Mouse (Mus musculus) lung, embryonic 15.5 days (tissue): Measurements from ENCODE around the gene Itsn1. TPM values are rescaled to one million over a fixed set of nuclear protein-coding genes. Genes with fewer than 3 reads are reported as not detected.
A peak's percentile ranks its signal among the peaks of the same experiment; 100 is the strongest.

Experiments used
- ATAC-seq: fragments of 200-750 bp; cut with Nextera tagmentation; 2 replicates; pipeline ENCODE4 v1.8.0; 2017; ENCODE audit warnings: moderate number of reproducible peaks, borderline replicate concordance; ENCODE audit not compliant: low FRiP score, low TSS enrichment; ENCODE audit errors: extremely low read depth
- H3K27ac ChIP-seq: fragments of 300-500 bp; sonication (generic); 2 replicates; pipeline ENCODE4 v1.5.1; 2015; ENCODE audit warnings: moderate library complexity, mild to moderate bottlenecking, inconsistent platforms
- H3K27me3 ChIP-seq: fragments of 300-500 bp; sonication (generic); 2 replicates; pipeline ENCODE4 v1.6.1; 2015; ENCODE audit warnings: inconsistent platforms
- H3K36me3 ChIP-seq: fragments of 300-500 bp; sonication (generic); 2 replicates; pipeline ENCODE4 v1.6.1; 2015; ENCODE audit warnings: inconsistent platforms
- H3K4me1 ChIP-seq: fragments of 300-500 bp; sonication (generic); 2 replicates; pipeline ENCODE4 v1.6.1; 2015; ENCODE audit warnings: inconsistent platforms
- H3K4me2 ChIP-seq: fragments of 300-500 bp; sonication (generic); 2 replicates; pipeline ENCODE4 v1.6.1; 2015; ENCODE audit warnings: inconsistent platforms, mild to moderate bottlenecking, moderate library complexity
- H3K4me3 ChIP-seq: fragments of 300-500 bp; sonication (generic); 2 replicates; pipeline ENCODE4 v1.5.1; 2015; ENCODE audit warnings: mild to moderate bottlenecking, inconsistent platforms
- H3K9ac ChIP-seq: fragments of 300-500 bp; sonication (generic); 2 replicates; pipeline ENCODE4 v1.6.1; 2015; ENCODE audit warnings: inconsistent platforms
- H3K9me3 ChIP-seq: fragments of 300-500 bp; sonication (generic); 2 replicates; pipeline ENCODE4 v1.6.1; 2016; ENCODE audit warnings: inconsistent platforms
- WGBS: fragments of 180-500 bp; shearing (Covaris S2); methylation state at CpG from one replicate; pipeline ENCODE4 v1.1.7; 2015; 5-methylcytosine and 5-hydroxymethylcytosine counted together
- polyA plus RNA-seq: library from polyadenylated mRNA; unstranded; fragments of >200 nt; fragmentation: Nextera tagmentation; extraction: Ambion mirVana; gene quantifications from 2 replicates; pipeline ENCODE4 v1.2.1, GENCODE M21; 2015

Gene Itsn1
- polyA plus RNA-seq, 1 experiment from 2014 or later, result 20.3 TPM

DNA sequence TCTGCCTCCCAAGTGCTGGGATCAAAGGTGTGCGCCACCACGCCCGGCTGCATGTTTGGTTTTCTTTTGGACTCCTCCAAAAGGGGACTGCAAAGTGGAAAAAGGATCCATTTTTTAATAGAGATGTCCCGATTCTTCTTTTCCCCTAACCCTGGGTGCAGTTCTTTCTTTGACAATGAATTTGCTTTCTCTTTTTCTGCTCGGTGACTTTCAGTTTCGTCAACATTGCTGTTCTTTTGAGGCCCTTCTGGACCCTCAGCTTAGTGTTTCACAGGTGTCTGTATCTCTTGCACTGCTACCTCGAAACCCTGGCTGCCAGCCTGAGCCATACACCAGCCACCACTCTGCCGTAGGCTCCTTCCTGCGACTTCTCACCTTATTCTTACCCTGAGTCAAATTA lies 66.5 kb downstream of the Itsn1 start:
- WGBS, result 93% methylated on average over 9 of the region's 9 CpGs
- no peak overlapping the region for H3K9ac ChIP-seq
- no peak overlapping the region for H3K4me3 ChIP-seq
- H3K9me3 ChIP-seq, result no peaks in the 10 kb centered on the region
- no peaks in the 10 kb centered on the region for H3K27me3 ChIP-seq
- H3K36me3 ChIP-seq, result peaks cover 6% of the 10 kb centered on the region; the same call in 1 of the 2 replicates
- H3K27ac ChIP-seq, result no peak overlapping the region
- H3K4me2 ChIP-seq, result no peak overlapping the region
- no peak for ATAC-seq
- no peaks in the 10 kb centered on the region; the same call in 1 of the 2 replicates for H3K4me1 ChIP-seq

DNA sequence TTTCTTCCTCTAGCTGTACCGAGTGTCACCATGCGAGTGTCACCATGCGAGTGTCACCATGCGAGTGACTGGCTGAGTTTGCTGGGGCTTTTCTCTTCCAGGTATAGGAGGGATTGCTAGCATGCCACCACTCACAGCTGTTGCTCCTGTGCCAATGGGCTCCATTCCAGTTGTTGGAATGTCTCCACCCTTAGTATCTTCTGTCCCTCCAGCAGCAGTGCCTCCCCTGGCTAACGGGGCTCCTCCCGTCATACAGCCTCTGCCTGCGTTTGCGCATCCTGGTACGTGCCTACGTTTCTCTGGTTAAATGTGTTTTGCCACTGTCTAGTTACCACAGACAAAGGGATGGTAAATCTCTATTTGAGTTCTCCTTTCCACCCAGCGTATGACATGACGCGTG lies 72.3 kb downstream of the Itsn1 start:
- peaks cover 6% of the 10 kb centered on the region; the same call in 1 of the 2 replicates for H3K36me3 ChIP-seq
- 94% methylated on average over 13 of the region's 13 CpGs for WGBS

DNA sequence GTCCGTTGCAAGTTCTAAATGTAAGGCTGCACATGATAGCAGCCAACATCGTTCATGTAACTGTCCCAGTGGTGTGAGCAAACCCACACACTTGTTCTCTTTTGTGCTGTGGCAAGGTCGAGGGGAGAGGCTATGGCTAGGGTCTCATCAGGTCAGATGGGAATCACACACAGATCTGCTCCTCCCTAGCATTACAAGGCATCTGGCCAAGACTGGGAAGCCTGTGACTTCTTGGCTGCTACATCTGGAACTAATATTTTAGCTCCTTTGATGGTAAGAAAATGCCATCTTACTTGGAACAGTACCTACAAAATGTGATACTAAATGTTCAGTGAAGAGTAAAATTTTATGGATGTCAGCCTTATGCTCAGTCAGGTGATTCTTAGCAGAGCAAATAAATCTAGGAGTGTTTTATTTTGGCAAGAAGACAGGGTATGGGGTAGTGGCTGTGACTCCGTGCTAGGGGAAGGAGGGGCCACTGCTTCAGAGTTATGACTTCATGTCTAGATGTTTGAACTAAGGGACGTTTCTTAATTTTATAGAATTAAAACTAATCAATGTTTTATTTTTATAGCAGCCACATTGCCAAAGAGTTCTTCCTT lies 73.5 kb downstream of the Itsn1 start:
- Histone ChIP-seq H3K36me3 (peaks cover 10% of the 10 kb centered on the region), H3K4me2 (no peak overlapping the region), H3K4me3 (no peak overlapping the region), H3K9ac (no peak overlapping the region), H3K27ac (no peak overlapping the region), H3K27me3 (no peaks in the 10 kb centered on the region), H3K4me1 (no peaks in the 10 kb centered on the region), H3K9me3 (no peaks in the 10 kb centered on the region)
- no peak for ATAC-seq
- 82% methylated on average over 5 of the region's 5 CpGs for WGBS

More for the DNA sequence above, 72.3 kb downstream of the Itsn1 start:
- ATAC-seq, result no peak
- H3K4me1 ChIP-seq, result no peaks in the 10 kb centered on the region
- H3K4me3 ChIP-seq, result no peak overlapping the region
- no peaks in the 10 kb centered on the region for H3K9me3 ChIP-seq
- H3K4me2 ChIP-seq, result no peak overlapping the region
- no peak overlapping the region for H3K27ac ChIP-seq
- H3K27me3 ChIP-seq, result no peaks in the 10 kb centered on the region
- H3K9ac ChIP-seq, result no peak overlapping the region

DNA sequence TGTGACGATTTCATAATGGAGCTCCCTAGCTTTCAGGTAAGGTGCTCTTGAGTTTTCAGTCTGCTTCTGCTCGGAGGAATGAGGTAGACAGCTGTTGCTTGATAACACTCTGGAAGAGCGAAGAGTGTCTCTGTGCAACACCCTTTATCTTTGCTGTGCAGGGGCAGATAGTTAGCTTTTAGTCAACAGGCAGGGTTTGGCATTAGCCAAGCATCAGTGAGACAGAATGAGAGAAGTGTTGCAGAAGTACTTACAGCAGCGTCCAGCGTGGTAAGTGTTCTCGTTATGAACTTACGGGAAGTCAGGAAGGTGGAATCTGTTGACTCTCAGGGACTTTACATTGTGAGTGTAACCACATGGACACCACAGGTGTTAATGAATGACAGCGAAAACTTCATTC lies 75.3 kb downstream of the Itsn1 start:
- peaks cover 10% of the 10 kb centered on the region for H3K36me3 ChIP-seq
- no peak overlapping the region for H3K4me2 ChIP-seq
- H3K27ac ChIP-seq, result no peak overlapping the region
- no peaks in the 10 kb centered on the region for H3K9me3 ChIP-seq
- H3K4me3 ChIP-seq, result no peak overlapping the region
- H3K9ac ChIP-seq, result no peak overlapping the region
- H3K27me3 ChIP-seq, result no peaks in the 10 kb centered on the region
- ATAC-seq, result peak; percentile 19; the same call in 1 of the 2 replicates
- 74% methylated on average over 8 of the region's 8 CpGs for WGBS
- no peaks in the 10 kb centered on the region for H3K4me1 ChIP-seq

DNA sequence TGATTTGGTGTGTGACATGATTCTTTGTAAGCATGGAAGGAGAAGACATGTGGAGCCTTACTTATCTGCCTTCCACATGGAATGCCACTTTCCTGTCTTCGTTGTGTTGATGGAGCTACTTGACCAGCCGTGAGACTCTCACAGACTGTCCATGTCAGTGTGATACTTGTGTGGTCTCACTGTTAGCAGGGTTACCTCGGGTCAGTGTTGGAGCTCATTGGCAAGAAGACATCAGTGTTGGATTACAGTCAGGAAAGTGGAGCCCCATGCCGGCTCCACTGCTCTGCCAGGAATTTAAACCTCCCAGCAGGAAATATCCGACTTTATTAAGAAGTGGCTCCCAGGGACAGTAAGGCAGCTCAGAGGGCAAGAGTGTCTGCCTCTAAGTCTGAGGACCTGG lies 75.8 kb downstream of the Itsn1 start:
- H3K36me3 ChIP-seq, result peaks cover 10% of the 10 kb centered on the region
- no peak overlapping the region for H3K4me2 ChIP-seq

DNA sequence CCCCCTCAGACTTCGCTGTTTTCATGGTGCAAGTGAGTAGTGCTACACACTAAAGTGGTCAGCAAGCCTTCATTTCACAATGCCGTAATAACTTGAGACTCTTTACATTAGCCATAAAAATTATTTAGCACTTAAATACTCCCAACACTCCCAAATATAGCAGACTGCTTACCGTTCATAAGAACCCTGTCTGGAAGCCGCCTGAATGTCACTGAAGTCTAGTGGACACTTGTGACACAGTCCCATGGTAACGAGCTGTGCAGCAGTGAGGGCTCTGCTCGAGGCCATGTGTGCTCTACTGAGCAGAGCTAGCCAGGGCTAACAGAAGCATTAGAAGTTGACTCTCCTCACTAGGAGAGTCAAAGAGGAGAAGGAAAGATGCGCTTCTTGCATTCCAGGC lies 81.2 kb downstream of the Itsn1 start:
- Histone ChIP-seq H3K36me3 (peaks cover 9% of the 10 kb centered on the region; the same call in 1 of the 2 replicates), H3K27me3 (no peaks in the 10 kb centered on the region), H3K4me3 (no peak overlapping the region), H3K4me2 (no peak overlapping the region), H3K4me1 (no peaks in the 10 kb centered on the region), H3K9ac (no peak overlapping the region), H3K27ac (no peak overlapping the region), H3K9me3 (no peaks in the 10 kb centered on the region)
- ATAC-seq, result no peak
- WGBS, result 83% methylated on average over 7 of the region's 7 CpGs

More for the DNA sequence above, 75.8 kb downstream of the Itsn1 start:
- no peak for ATAC-seq
- no peak overlapping the region for H3K9ac ChIP-seq
- no peaks in the 10 kb centered on the region for H3K9me3 ChIP-seq
- no peaks in the 10 kb centered on the region for H3K4me1 ChIP-seq
- no peak overlapping the region for H3K27ac ChIP-seq
- no peaks in the 10 kb centered on the region for H3K27me3 ChIP-seq
- WGBS, result 43% methylated on average over 5 of the region's 5 CpGs
- no peak overlapping the region for H3K4me3 ChIP-seq

DNA sequence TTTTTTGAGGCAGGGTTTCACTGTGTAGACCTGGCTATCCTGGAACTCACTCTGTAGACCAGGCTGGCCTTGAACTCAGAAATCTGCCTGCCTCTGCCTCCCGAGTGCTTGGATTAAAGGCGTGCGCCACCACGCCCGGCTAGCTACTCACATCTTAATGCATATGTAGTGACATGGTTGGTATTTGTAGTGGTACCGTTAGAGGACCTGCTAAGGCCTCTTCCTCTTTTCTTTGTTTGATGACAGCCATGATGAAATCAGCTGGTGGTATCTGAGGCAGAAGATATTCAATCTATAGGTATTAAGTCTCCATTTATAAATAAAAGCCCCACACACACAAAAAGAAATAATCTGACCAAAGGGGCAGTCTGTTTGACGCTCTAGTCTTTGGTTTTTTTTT lies 82.3 kb downstream of the Itsn1 start:
- 94% methylated on average over 7 of the region's 7 CpGs for WGBS
- H3K4me3 ChIP-seq, result no peak overlapping the region
- H3K27me3 ChIP-seq, result no peaks in the 10 kb centered on the region
- no peak overlapping the region for H3K27ac ChIP-seq
- no peaks in the 10 kb centered on the region for H3K4me1 ChIP-seq
- no peak for ATAC-seq
- no peak overlapping the region for H3K4me2 ChIP-seq
- peaks cover 13% of the 10 kb centered on the region; the same call in 1 of the 2 replicates for H3K36me3 ChIP-seq
- no peak overlapping the region for H3K9ac ChIP-seq
- H3K9me3 ChIP-seq, result no peaks in the 10 kb centered on the region

DNA sequence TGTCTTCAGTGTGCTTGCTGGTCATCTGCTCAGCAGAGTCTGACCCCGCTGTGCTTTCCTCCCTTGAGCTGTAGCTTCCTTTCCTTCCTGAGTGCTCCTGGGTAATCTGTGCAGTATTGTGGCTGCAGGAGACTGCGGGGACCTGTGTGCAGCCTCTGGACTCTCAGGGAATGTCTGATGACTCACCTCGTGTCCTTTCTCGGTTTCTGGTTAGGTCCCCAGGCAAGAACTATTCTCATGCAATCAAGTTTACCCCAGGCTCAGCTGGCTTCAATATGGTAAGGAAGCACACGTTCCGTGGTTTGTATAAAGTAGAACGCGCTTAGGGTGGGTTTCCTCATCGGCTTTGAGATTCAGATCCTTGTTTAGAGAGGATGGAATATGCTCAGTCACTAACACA lies 82.8 kb downstream of the Itsn1 start:
- H3K4me3 ChIP-seq, result no peak overlapping the region
- ATAC-seq, result no peak
- WGBS, result 87% methylated on average over 9 of the region's 9 CpGs

DNA sequence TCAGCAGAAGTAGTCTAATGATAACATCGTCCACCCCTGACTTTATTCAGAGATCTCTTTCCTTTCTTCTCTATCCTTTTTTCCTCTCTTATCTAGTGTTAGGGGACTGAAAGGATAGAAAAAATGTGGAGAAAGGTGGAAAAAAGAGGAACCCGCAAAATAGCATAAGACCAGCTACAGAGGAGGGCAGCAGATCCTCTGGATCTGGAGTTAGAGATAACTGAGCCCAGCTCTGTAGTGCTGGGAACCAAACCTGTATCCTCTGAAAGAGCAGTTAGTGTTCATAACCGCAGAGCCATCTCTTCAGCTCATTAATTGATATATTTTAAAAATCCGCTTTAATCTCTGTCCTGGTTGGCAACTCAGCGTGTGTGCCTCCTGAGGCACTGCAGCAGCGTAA lies 84.5 kb downstream of the Itsn1 start:
- Histone ChIP-seq H3K4me1 (no peaks in the 10 kb centered on the region), H3K9ac (no peak overlapping the region), H3K27me3 (no peaks in the 10 kb centered on the region), H3K4me3 (no peak overlapping the region), H3K36me3 (peaks cover 30% of the 10 kb centered on the region), H3K4me2 (no peak overlapping the region), H3K27ac (no peak overlapping the region), H3K9me3 (no peaks in the 10 kb centered on the region)
- ATAC-seq, result no peak
- whole genome bisulfite sequencing, result 89% methylated on average over 6 of the region's 6 CpGs

More for the DNA sequence above, 82.8 kb downstream of the Itsn1 start:
- Histone ChIP-seq H3K36me3 (peaks cover 16% of the 10 kb centered on the region), H3K4me2 (no peak overlapping the region), H3K27me3 (no peaks in the 10 kb centered on the region), H3K27ac (no peak overlapping the region), H3K9me3 (no peaks in the 10 kb centered on the region), H3K9ac (no peak overlapping the region), H3K4me1 (no peaks in the 10 kb centered on the region)

DNA sequence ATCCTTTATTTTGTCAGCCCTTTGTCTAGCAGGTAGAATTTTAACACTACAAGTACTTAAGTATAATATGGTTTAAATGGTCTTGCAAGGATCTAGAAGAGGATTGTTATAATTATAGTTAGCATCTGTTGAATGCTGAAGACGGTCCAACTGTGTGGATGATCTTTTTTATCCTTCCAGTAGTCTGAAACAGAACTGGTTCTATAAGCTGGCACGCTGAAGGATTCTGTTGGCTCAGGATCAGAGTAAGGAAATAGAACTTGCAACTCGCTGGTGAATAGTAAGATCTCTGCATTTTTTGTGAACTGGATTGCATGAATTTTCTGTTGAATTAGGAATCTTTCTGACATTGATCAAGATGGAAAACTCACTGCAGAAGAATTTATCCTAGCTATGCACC lies 86.0 kb downstream of the Itsn1 start:
- H3K4me2 ChIP-seq, result no peak overlapping the region
- H3K27me3 ChIP-seq, result no peaks in the 10 kb centered on the region
- H3K27ac ChIP-seq, result no peak overlapping the region
- no peaks in the 10 kb centered on the region for H3K4me1 ChIP-seq
- H3K36me3 ChIP-seq, result peaks cover 43% of the 10 kb centered on the region
- ATAC-seq, result no peak
- no peak overlapping the region for H3K9ac ChIP-seq
- WGBS, result 93% methylated on average over 3 of the region's 3 CpGs
- no peaks in the 10 kb centered on the region for H3K9me3 ChIP-seq
- no peak overlapping the region for H3K4me3 ChIP-seq

DNA sequence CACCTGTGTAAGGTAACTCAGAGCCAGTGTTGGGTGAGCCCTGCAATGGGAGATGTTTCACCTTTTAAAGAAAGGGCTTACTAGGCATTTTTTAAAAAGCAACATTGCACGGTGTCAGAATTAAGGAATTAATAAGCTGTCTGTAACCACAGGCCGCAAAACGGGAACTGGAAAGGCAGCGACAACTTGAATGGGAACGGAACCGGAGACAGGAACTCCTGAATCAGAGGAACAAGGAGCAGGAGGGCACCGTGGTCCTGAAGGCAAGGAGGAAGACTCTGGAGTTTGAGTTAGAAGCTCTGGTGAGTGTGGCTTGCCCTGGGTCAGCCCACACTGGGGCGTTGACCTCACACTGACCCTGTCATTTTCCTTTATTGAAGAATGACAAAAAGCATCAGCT lies 91.2 kb downstream of the Itsn1 start:
- no peak overlapping the region for H3K9ac ChIP-seq
- no peaks in the 10 kb centered on the region for H3K27me3 ChIP-seq
- no peak overlapping the region for H3K27ac ChIP-seq
- no peak for ATAC-seq
- 86% methylated on average over 8 of the region's 8 CpGs for WGBS
- no peak overlapping the region for H3K4me3 ChIP-seq
- H3K36me3 ChIP-seq, result peaks cover 64% of the 10 kb centered on the region
- no peaks in the 10 kb centered on the region for H3K4me1 ChIP-seq
- no peak overlapping the region for H3K4me2 ChIP-seq
- H3K9me3 ChIP-seq, result no peaks in the 10 kb centered on the region

DNA sequence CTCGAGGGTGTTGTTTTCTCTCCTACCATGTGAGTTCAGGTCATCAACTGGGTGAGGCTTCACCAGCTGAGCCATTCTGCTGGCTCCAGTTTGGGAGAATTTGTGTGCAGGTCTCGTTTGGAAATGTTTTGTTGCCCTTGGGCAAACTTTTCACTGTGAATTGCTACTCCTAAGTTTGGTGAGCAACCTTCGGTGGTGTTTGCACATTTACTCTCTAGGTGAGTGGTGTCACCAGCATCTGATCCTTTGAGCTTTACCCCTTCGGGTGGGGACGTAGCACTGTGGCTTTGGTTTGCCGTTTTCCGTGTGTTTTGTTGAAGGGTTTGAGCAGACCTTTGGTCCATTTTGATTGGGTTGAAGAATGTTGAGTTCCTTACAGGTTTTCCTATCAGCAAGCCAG lies 93.2 kb downstream of the Itsn1 start:
- WGBS, result 83% methylated on average over 7 of the region's 7 CpGs
- H3K4me3 ChIP-seq, result no peak overlapping the region
- no peak overlapping the region for H3K9ac ChIP-seq
- no peak for ATAC-seq
- no peaks in the 10 kb centered on the region for H3K9me3 ChIP-seq
- no peak overlapping the region for H3K4me2 ChIP-seq
- no peak overlapping the region for H3K27ac ChIP-seq
- H3K36me3 ChIP-seq, result peaks cover 48% of the 10 kb centered on the region
- H3K4me1 ChIP-seq, result peaks cover 6% of the 10 kb centered on the region; the same call in 1 of the 2 replicates
- H3K27me3 ChIP-seq, result no peaks in the 10 kb centered on the region

DNA sequence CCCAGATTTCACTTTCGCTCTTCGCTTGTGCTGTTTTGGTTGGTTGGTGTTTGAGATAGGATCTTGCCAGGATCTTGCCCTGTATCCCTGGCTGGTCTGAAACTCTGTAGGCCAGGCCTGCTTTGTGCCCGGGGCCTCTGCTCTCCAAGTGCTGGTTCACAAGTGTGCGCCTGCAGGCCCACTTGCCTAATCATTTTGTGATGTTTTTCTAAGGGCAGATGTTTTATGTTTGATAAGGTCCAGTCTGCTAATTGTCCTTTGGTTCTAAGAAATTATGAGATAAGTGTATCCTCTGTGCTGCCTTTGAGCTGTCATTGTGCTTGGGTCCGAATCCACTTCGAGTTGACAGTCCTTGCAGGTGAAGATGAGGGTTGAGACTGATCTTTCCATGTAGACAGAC lies 93.7 kb downstream of the Itsn1 start:
- ATAC-seq, result no peak
- H3K36me3 ChIP-seq, result peaks cover 45% of the 10 kb centered on the region
- WGBS, result 87% methylated on average over 6 of the region's 6 CpGs

More for the DNA sequence above, 93.7 kb downstream of the Itsn1 start:
- Histone ChIP-seq H3K4me3 (no peak overlapping the region), H3K4me2 (no peak overlapping the region), H3K9me3 (no peaks in the 10 kb centered on the region), H3K9ac (no peak overlapping the region), H3K27me3 (no peaks in the 10 kb centered on the region), H3K4me1 (peaks cover 11% of the 10 kb centered on the region; the same call in 1 of the 2 replicates), H3K27ac (no peak overlapping the region)
